Mouse (Mus musculus) liver, embryonic 14.5 days (tissue): ENCODE results near the gene Prkg1.

Source experiments
- CTCF ChIP-seq: IDR thresholded peaks from 2 replicates; pipeline ENCODE4 v1.5.1; 2016; ENCODE audit warnings: antibody characterized with exemption, low read depth, control low read depth
- EP300 ChIP-seq: IDR thresholded peaks from 2 replicates; pipeline ENCODE4 v1.6.1; 2016; ENCODE audit warnings: antibody characterized with exemption, low read depth

DNA sequence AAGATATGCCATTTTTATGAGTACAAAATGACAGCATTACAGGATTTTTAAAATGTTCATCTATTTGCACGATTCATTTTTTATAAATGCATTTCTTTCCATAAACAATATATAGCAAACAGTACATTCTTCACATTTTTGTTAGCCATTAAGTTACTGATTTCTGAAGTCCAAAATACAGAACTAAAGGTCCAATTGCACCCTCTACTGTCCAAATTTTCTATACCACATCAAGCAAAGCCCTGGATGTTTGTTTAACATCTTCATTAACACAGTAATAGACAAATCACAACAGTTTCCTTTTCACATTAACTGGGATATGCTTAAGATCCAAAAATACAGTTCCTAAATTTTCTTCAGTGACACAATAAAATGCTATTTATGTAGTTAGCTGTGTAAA is 84.0 kb downstream of the Prkg1 start:
- TF ChIP-seq CTCF (no peak), EP300 (no peak)
